Comparison of ENCODE assay signal across 8 mouse cellular contexts in the genomic region with DNA sequence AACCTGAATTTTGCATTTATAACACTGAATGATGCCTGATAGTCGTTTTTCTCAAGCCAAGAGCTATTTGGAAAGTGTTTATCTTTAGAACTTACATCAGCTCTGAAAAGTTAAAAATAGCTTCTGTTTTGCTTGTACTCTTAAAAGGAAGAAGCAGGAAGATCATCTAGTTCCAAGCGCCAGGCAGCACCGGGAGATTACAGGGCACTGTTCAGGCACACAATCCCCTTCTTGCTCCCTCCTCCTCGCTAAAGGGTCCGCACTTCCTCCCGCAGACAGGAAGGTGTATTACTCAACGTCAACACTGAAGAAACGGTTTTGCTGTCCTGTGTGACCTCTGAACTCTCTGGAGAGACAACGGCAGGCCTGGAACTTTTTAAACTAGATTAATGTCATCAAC. TPM values are rescaled to one million over a fixed set of nuclear protein-coding genes. Genes with fewer than 3 reads are reported as not detected.
DNase-seq lines count a peak whose midpoint lies in the region; ATAC-seq and TF ChIP-seq lines count a peak whose summit lies in the region.

No protein-coding gene starts in this region.

- 15% methylated on average over 9 of the region's 9 CpGs for WGBS in heart, embryonic 10.5 days
- 79% methylated on average over 9 of the region's 9 CpGs for WGBS in forebrain, embryonic 12.5 days

- intact Hi-C loops in left cerebral cortex, adult 2 months (cut with DNase I) = no loop called here

- H3K9me3 ChIP-seq in heart, embryonic 10.5 days = no peaks in the 10 kb centered on the region
- no peaks in the 10 kb centered on the region for H3K9me3 ChIP-seq in forebrain, embryonic 12.5 days

- no peak overlapping the region for H3K4me3 ChIP-seq in left cerebral cortex, adult 2 months
- 0 out of 2 replicates have a peak overlapping the region, but pooled peaks have one; percentile 8 for H3K4me3 ChIP-seq in heart, embryonic 10.5 days
- no peak overlapping the region for H3K4me3 ChIP-seq in myocyte
- H3K4me3 ChIP-seq in forebrain, embryonic 12.5 days (replicated peaks) = no peak overlapping the region

- peak overlapping the region; percentile 46 for H3K4me2 ChIP-seq in myocyte (ENCODE audit: low read depth)
- no peak overlapping the region for H3K4me2 ChIP-seq in forebrain, embryonic 12.5 days

- H3K79me2 ChIP-seq in myocyte (ENCODE audit: control insufficient read depth, insufficient read depth) = peaks cover 25% of the 10 kb centered on the region

- H3K4me1 ChIP-seq in heart, embryonic 10.5 days = peaks cover 71% of the 10 kb centered on the region
- peaks cover 8% of the 10 kb centered on the region for H3K4me1 ChIP-seq in forebrain, embryonic 12.5 days

- H3K27ac ChIP-seq in left cerebral cortex, adult 2 months = peak overlapping the region; percentile 84
- H3K27ac ChIP-seq in heart, embryonic 10.5 days = peak overlapping the region; percentile 87
- H3K27ac ChIP-seq in forebrain, embryonic 12.5 days = no peak overlapping the region

- no peaks in the 10 kb centered on the region for H3K36me3 ChIP-seq in heart, embryonic 10.5 days
- no peaks in the 10 kb centered on the region for H3K36me3 ChIP-seq in myocyte (ENCODE audit: control insufficient read depth, insufficient read depth)
- no peaks in the 10 kb centered on the region for H3K36me3 ChIP-seq in forebrain, embryonic 12.5 days (replicated peaks)

- H3ac ChIP-seq in myocyte (ENCODE audit: control insufficient read depth, insufficient read length) = no peak overlapping the region

- TF ChIP-seq CTCF in left cerebral cortex, adult 2 months (IDR thresholded peaks at IDR 0.05) = no peak

- H3K27me3 ChIP-seq in heart, embryonic 10.5 days (ENCODE audit: insufficient read depth, poor library complexity, severe bottlenecking) = no peaks in the 10 kb centered on the region
- no peaks in the 10 kb centered on the region for H3K27me3 ChIP-seq in myocyte (ENCODE audit: control insufficient read depth, insufficient read depth, insufficient read length)
- no peaks in the 10 kb centered on the region for H3K27me3 ChIP-seq in forebrain, embryonic 12.5 days

- no peak for TF ChIP-seq POLR2A in myocyte (IDR thresholded peaks at IDR 0.05; ENCODE audit: insufficient read length, low read depth)

- no peak overlapping the region for H3K9ac ChIP-seq in forebrain, embryonic 12.5 days

- ATAC-seq in forebrain, embryonic 12.5 days (ENCODE audit: low FRiP score) = no peak

- no peak for DNase-seq in left cerebral cortex, adult 2 months (ENCODE audit: extremely low spot score in 1 of 2, low spot score in 2 of 2)
- no peak for DNase-seq in left cerebral cortex, adult 9 months (ENCODE audit: low spot score in 2 of 2)
- peak; percentile 81 for DNase-seq in heart, embryonic 10.5 days (ENCODE audit: low spot score)
- peak; percentile 47 to 70 for DNase-seq in kidney, postnatal 36 days
- no peak for DNase-seq in left cerebral cortex, adult 18-20 months (ENCODE audit: low spot score in 2 of 2)
- no peak for DNase-seq in spleen, postnatal 14 days (ENCODE audit: low spot score in 2 of 2)

TF ChIP-seq in myocyte, 11 proteins besides CTCF, POLR2A, EP300 and RAD21:
- TF ChIP-seq MAX (IDR thresholded peaks at IDR 0.05; ENCODE audit: low read depth) = no peak
- no peak for TF ChIP-seq SRF (IDR thresholded peaks at IDR 0.05; ENCODE audit: control insufficient read depth, insufficient read length, low read depth)
- TF ChIP-seq USF1 (IDR thresholded peaks at IDR 0.05; ENCODE audit: low read depth) = no peak
- no peak for TF ChIP-seq TCF3 (IDR thresholded peaks at IDR 0.05; ENCODE audit: insufficient read length, low read depth)
- no peak for TF ChIP-seq CEBPB (IDR thresholded peaks at IDR 0.05; ENCODE audit: insufficient read depth, poor library complexity, severe bottlenecking)
- TF ChIP-seq E2F4 (IDR thresholded peaks at IDR 0.05; ENCODE audit: insufficient read depth) = no peak
- no peak for TF ChIP-seq MYOD1 (IDR thresholded peaks at IDR 0.05; ENCODE audit: control insufficient read depth in 1 of 3, insufficient read length in 2 of 3, low read depth in 2 of 3)
- TF ChIP-seq REST (IDR thresholded peaks at IDR 0.05; ENCODE audit: insufficient read depth, insufficient read length) = no peak
- TF ChIP-seq TCF12 (IDR thresholded peaks at IDR 0.05; ENCODE audit: insufficient read depth, poor library complexity, severe bottlenecking) = no peak
- TF ChIP-seq MYOG (IDR thresholded peaks at IDR 0.05; ENCODE audit: control insufficient read depth in 1 of 3, insufficient read depth in 1 of 3, insufficient read length in 2 of 3, low read depth in 2 of 3) = no peak
- no peak for TF ChIP-seq POLR2AphosphoS2 (IDR thresholded peaks at IDR 0.05; ENCODE audit: insufficient read length, low read depth)
TF ChIP-seq in myocyte: peak in this region for 0.

RNA-seq across cellular contexts. Expression of a gene that starts 22.4 kb away (rescaled TPM):
- total RNA-seq in left cerebral cortex, adult 2 months (2021) = 100 to 1,000 TPM; 139 TPM
- 49.1 and 56.0 TPM in 2 replicates for polyA plus RNA-seq in heart, embryonic 10.5 days (2016; fragmentation: Nextera tagmentation; extraction: Ambion mirVana)
- polyA plus RNA-seq in myocyte (2012; fragmentation: generic; extraction: Trizol) = 17.5 TPM
- total RNA-seq in left cerebral cortex, adult 18-20 months (2021) = 100 to 1,000 TPM; 132 to 133 TPM
- 72.0 and 72.7 TPM in 2 replicates for polyA plus RNA-seq in forebrain, embryonic 12.5 days (2016; fragmentation: Nextera tagmentation; extraction: Ambion mirVana)

RNA-seq across cellular contexts. Expression of a gene that starts 58.8 kb away (rescaled TPM):
- total RNA-seq in left cerebral cortex, adult 2 months (2021) = 10 to 100 TPM; 40.5 to 47.3 TPM
- 74.5 and 77.0 TPM in 2 replicates for polyA plus RNA-seq in heart, embryonic 10.5 days (2016; fragmentation: Nextera tagmentation; extraction: Ambion mirVana)
- 9.7 TPM for polyA plus RNA-seq in myocyte (2012; fragmentation: generic; extraction: Trizol)
- 10 to 100 TPM; 43.0 to 49.4 TPM for total RNA-seq in left cerebral cortex, adult 18-20 months (2021)
- 103 and 109 TPM in 2 replicates for polyA plus RNA-seq in forebrain, embryonic 12.5 days (2016; fragmentation: Nextera tagmentation; extraction: Ambion mirVana)

Comparison
In these comparisons a context has a peak if more than half of its experiments do, and no peak if none do; other contexts are left out.
1. DNase-seq: peak in heart, embryonic 10.5 days (single experiment) and kidney, postnatal 36 days (2 of 2); none in left cerebral cortex, adult 2 months (0 of 2), left cerebral cortex, adult 9 months (0 of 2), left cerebral cortex, adult 18-20 months (0 of 2) and spleen, postnatal 14 days (0 of 2).